Mouse (Mus musculus): ENCODE data around the gene Tmem88.

The Tmem88 gene

DNA sequence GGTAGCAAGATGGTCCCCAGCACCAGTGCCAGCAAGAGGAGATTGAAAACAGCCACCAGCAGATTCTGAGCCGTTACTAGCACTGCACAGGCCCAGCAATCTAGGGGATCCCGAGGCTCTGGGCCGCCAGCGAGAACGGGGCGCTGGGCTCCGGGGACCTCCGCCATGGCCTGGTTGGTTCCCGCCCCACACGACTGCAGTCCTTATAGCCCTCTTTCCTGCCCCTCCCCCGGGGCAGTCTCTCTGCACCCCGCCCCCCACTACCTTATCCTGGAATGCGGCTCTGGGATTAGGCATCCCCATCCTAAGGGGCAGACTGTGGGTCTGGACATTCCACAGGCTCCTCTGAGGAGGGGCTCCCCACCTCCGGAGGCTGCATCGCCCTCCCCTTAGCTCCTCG is at the start of gene Tmem88:
Tmem88 (minus strand) TSS at position 176 of the 400 bp plus-strand sequence.
- no peak for DNase-seq

DNA sequence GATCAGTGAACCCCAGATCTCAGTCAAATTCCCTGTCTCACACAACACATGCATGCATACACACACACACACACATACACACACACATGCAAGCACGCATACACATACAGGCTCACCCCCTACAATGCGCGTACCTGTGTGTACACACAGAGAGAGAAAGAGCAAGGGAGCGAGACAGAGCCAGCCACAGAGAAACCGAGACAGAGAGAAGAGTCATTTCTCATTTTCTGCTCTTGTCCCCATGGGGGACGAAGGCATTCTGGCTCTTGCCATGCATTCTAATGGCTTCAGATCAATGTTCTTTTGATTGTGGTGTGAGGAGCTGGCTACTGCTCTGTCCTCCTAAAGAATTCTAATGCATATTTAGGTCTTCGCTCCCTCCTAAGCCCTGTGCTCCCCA is 49.3 kb upstream of the Tmem88 start:
- DNase-seq, result no peak

DNA sequence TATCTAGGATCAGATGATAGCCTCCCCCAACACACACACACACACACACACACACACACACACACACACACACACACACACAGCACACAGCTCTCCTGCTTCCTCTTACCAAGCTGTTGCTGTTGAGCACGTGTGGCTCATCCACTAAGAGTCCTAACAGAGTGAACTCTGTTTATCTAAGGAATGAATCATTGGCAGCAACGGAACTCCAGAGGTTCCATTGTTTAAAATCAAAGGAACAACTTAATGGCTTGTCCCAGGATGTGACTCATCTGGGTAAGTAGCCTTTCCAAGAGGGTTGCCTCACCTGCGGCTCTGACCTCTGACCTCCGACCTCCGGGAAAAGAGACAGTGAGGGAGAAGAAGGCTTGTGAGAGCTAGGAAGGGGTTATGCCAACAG is 45.3 kb upstream of the Tmem88 start:
- DNase-seq, result no peak

DNA sequence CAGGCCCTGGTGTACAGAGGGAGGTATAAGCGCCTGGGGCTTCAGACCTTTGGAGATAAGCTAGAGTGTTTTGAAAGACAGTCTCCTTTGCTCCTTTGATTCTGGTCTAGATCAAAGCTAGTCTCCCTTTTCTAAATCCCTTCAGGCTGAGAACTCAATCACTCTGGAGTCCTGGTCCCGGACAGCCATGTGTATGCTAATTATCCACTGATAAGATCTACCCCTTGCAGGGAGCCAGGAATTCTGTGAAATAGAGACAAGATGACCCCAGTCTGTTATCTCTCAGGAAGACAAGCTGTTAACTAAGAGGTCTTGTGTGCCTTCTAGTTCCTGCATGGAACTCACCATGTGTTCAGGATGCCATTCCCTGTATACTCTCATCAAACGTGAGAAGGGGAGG is 39.3 kb upstream of the Tmem88 start:
- DNase-seq, result no peak

DNA sequence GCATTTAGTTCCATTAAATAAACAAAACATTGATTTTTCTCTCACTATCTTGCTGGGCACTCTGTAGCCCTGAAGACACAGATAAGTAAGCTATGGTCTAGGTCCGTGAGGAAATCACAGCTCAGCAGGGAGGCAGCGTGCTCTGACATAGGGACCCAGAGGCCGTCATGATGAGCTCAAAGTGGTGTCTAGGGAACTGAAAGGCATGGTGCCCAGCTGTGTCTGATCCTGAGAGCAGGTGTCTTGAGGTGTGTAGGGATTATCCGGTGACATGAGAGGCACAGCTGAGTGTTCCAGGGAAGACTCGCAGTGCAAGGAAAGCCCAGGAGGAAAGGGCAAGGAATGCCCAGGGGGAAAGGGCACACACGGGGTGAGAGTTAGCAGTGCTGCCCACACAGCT is 35.2 kb upstream of the Tmem88 start:
- DNase-seq, result no peak

DNA sequence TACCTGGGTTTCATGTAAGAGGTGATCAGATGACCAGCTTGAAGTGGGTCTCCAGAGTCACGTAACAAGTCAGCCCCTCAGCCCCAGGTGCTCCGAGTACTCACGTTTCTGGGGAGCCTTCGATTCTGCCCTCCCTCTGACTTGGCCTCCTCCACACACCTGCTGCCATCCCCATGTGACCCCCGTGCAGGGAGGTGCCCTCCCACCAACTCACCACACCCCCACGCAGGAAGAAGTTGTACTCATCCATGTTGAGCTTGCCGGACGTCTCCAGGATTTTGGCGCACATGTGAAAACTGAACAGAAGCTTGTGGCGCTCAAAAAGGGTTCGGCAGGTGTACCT is 34.6 kb upstream of the Tmem88 start:
- DNase-seq, result no peak

GRCm38 (mm10) chr11:69431829-69432639 is 34.0 kb upstream of the Tmem88 start:
- peak; percentile 81 for DNase-seq

DNA sequence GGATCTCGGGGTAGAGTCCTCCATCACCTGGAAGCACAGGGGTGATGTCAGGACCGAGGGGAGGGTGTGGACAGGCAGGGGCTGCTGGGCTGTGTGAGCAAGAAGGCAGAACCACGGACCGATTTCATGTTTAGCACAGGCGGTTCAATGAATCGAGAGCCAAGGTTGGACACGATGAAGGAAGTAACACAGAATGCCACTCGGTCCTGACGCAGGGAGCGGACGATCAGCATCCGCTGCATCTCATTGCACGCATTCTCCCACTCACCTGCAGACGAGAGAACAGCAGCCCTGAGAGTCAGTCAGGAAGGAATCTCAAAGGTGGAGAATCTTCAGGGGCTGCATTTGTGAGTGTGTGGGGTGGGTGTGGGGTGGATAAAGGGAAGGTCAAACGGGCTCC is 32.6 kb upstream of the Tmem88 start:
- no peak for DNase-seq

- no peak for DNase-seq
Observed at GRCm38 (mm10) chr11:69429313-69429712, 31.3 kb upstream of the Tmem88 start.

- DNase-seq, result no peak
Observed at GRCm38 (mm10) chr11:69428751-69429150, 30.7 kb upstream of the Tmem88 start.

DNA sequence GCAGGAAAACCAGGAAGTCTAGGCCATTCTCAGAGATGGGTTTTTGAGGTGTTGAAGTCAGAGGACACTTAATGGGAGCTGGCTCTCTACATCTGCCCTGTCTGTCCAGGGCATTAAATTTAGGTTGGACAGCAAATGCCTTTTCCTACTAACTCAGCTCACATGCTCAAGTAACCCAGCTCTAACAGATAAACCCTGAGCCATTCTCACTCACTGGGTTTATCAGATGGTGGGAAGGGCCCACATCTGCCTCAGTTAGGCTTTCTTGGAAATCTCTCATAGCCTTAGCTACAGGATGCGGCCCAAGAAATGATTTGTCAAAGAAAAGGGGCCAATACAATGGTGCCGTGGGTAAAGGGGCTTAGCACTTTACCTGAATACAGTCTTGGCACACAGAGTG is 28.2 kb upstream of the Tmem88 start:
- no peak for DNase-seq

DNA sequence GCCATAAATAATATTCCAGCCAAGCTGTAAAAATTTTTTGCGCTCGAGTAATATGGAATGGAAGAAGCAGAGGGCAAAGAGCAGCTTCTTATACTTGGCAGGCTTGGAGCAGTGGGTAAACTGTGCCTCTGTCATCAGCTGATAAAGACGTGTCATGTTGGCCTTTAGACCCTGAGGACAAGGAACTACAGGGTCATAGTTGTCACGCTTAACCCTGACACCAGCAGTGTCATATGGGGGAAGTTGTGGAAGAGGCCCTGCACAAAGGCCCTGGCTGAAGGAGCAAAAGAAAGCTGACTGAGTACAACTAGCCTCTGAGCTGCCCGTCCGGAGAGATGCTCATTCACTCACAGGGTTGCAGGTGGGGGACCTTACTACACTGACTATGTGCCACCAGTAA is 25.9 kb upstream of the Tmem88 start:
- no peak for DNase-seq

GRCm38 (mm10) chr11:69422842-69423241 is 24.8 kb upstream of the Tmem88 start:
- no peak for DNase-seq

GRCm38 (mm10) chr11:69421131-69421977 is 23.3 kb upstream of the Tmem88 start:
- no peak for DNase-seq

- DNase-seq, result no peak
Observed at GRCm38 (mm10) chr11:69420554-69421000, 22.5 kb upstream of the Tmem88 start.

GRCm38 (mm10) chr11:69419813-69420553 is 21.9 kb upstream of the Tmem88 start:
- DNase-seq, result no peak

- DNase-seq, result no peak
Observed at GRCm38 (mm10) chr11:69419443-69419812, 21.4 kb upstream of the Tmem88 start.

DNA sequence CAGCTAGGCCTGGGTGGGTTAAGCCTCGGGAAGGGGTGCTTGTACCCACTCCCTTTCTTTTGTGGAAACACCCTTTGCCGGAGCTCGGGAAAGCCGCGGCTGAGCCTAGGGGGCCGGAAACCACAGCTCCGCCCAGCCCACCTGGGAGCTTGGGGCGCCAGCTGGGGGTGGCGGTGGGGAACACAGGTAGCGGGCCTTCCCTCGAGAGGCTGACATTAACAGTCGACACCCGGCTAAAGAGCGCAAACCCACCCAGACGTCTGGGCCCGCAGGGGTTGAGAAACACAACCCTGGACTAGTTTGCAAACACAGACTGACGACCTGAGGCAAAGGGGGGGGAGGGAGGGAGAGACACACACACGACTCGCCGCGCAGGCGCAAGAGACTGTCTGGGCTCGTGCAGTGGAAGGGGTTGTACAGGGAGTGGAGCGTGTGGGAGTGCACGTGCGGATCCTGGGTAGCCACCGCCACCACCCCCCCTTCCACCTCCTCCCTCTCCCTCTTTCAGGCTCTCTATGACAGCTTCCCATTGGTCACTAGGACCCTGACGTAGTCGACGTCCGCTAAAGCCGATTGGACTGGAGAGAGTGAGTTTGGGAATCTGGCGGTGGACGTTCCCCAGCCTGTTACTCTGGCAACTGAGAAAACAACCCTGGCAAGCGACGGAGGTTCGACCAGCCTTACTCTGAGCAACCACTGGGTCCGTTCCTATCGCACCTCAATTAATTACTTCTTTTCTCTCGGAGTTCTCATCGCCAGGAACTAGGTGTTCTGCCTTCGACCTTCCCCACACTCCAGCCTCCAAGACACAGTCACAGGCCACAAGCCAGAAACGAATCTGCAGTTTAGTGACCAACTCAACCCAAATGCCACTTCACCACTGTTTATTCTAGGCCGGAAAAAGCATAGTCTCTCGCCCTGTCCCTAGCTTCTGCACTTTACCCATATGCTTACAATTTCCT is 20.7 kb upstream of the Tmem88 start:
- peak; percentile 94 for DNase-seq

DNA sequence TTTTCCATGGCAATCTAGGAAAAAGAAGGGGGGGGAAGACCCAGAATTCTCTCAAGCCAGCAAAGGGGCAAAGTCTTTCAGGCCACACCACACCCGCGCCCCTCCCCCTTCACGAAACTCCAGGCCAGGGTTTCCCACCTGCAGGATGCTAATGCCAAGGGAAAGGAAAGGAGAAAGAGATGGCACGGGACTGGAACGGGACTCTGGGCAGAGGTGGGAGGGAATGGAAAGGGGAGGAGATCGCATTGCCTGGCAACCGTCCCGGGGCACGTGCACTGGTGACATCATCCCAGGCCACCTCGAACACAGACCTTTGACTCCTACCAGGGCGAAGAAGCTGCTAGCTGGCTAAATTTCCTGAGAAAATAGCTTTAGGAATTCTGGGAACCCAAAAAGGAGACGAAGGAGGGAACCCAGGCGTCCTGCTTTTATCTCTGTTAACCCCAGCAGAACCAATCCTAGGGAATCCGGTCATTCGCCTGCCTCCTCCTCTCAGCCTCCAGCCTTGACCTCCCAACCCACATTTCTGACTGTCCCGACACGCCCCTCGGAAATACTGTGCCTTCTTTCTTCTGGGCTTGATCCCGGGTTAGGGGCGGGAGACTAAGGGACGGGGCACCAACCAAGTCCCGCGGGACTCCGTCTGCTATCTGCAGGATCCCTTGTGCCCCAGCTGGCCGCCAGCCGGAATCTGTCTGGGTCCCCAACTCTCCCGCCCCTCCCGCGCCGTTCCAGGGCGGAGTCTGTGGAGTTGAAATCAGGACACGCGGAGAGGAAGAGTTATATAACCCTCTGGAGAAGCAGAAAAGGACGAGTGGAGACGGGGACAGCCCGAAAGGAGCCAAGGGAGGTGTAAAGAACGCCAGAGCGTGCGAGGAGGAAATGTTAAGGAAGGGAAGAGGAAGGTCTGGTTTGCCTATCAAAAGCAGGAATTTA is 19.7 kb upstream of the Tmem88 start:
- DNase-seq, result peak; percentile 92

DNA sequence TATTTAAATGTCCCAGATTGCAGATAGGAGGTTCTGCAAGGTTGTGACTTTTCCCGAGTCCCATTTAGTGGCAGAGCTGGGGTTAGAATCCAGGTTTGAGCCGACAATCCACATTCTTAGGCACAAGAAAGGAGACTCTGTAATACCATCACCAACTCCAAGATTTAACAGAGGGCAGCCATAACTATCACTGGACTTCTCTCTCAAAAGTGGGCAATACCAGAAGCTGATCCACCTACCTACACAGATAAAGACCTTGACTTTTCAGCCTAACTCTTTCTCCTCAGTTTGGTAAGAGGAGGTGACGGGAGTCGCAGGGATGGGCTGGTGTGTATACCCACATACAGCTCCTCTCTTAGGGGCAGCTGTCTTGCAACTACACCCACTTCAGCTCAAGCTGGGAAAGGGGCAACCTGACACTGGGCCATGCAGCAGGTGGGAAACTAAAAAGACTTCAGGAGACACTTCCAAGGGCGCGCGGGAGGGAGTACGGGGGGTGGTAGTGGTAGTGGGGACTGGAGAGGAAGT is 19.0 kb upstream of the Tmem88 start:
- DNase-seq, result no peak

DNA sequence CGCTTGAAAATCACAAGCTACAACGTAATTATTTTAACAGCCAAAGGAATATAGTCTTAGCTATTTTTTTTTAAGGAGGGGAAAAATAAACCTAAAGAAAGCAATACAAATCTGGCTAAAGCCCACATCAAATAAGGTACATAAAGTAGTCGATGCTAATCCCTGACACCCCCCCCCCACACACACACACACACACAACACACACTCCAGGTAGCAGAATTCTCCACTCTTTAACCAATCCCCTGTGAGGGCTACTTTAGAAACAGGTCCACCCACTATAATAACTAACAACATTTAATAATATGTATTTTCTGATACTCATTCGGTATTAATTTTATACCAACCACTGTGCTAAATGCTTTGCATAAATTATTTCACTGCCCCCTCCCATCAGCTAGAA is 18.5 kb upstream of the Tmem88 start:
- DNase-seq, result no peak

Measured in right cerebral cortex, adult 18-20 months (tissue).